In genomic region chr14:122068801-122069695, GRCm38 (mm10) we compare ENCODE assay signal across 18 mouse cellular contexts. TPM values are rescaled to one million over a fixed set of nuclear protein-coding genes. Genes with fewer than 3 reads are reported as not detected.
DNase-seq lines count a peak whose midpoint lies in the region; ATAC-seq and TF ChIP-seq lines count a peak whose summit lies in the region.
"Had no signal": no experiment of that assay in that cellular context is flagged by ENCODE, and none has a peak within 500 bp of the region (broad histone marks: within the 10 kb centered on the region; RNA-seq: fewer than 3 reads in every experiment).

No protein-coding gene starts in this region.

- intact Hi-C loops in heart, adult 2 months (cut with DNase I): loop anchor here (5.0 to 10.0 kb wide), 2 partner anchors 38 to 806 kb away; partner anchors contain the start of gene Tm9sf2
- intact Hi-C loops in left cerebral cortex, postnatal 25 days (cut with DNase I): no loop called here

- H3K36me3 ChIP-seq in kidney, adult 2 months (ENCODE audit: control insufficient read depth, insufficient read depth, low read length): no peaks in the 10 kb centered on the region
- H3K36me3 ChIP-seq in kidney, embryonic 15.5 days: no peaks in the 10 kb centered on the region
- no peaks in the 10 kb centered on the region for H3K36me3 ChIP-seq in CH12.LX (replicated peaks in 1 of 2; ENCODE audit: control insufficient read depth in 1 of 2, insufficient read depth in 1 of 2, low read length in 1 of 2)
- H3K36me3 ChIP-seq in heart, adult 2 months (ENCODE audit: control insufficient read depth, insufficient read depth, low read length): no peaks in the 10 kb centered on the region
- H3K36me3 ChIP-seq in kidney, postnatal 0 days (ENCODE audit: insufficient read depth, low read length): no peaks in the 10 kb centered on the region
- no peaks in the 10 kb centered on the region for H3K36me3 ChIP-seq in midbrain, embryonic 11.5 days (ENCODE audit: control insufficient read depth, insufficient read depth, low read length)
- H3K36me3 ChIP-seq: forebrain, embryonic 10.5 days; hindbrain, embryonic 15.5 days; limb, embryonic 13.5 days; midbrain, embryonic 13.5 days had no signal

- peaks cover 12% of the 10 kb centered on the region for H3K4me1 ChIP-seq in kidney, adult 2 months (ENCODE audit: control insufficient read depth, insufficient read depth, low read length)
- H3K4me1 ChIP-seq in kidney, embryonic 15.5 days: 0 out of 2 replicates have a peak, but pooled peaks cover 7% of the 10 kb centered on the region
- H3K4me1 ChIP-seq in CH12.LX (ENCODE audit: control insufficient read depth in 1 of 2, insufficient read depth in 2 of 2): peaks cover 41 to 95% of the 10 kb centered on the region in 2 experiments
- peaks cover 4% of the 10 kb centered on the region for H3K4me1 ChIP-seq in heart, adult 2 months (ENCODE audit: control insufficient read depth, insufficient read depth, low read length)
- H3K4me1 ChIP-seq in kidney, postnatal 0 days (replicated peaks; ENCODE audit: insufficient read depth, low read length): no peaks in the 10 kb centered on the region; the same call in 1 of the 2 replicates
- H3K4me1 ChIP-seq in midbrain, embryonic 11.5 days (ENCODE audit: control insufficient read depth, insufficient read depth, low read length): no peaks in the 10 kb centered on the region
- H3K4me1 ChIP-seq: hindbrain, embryonic 15.5 days; limb, embryonic 13.5 days; midbrain, embryonic 13.5 days had no signal

- H3K9me3 ChIP-seq in kidney, embryonic 15.5 days (replicated peaks): no peaks in the 10 kb centered on the region
- H3K9me3 ChIP-seq in CH12.LX (replicated peaks; ENCODE audit: low read length): peaks cover 4% of the 10 kb centered on the region
- H3K9me3 ChIP-seq in kidney, postnatal 0 days (replicated peaks; ENCODE audit: low read length): no peaks in the 10 kb centered on the region
- no peaks in the 10 kb centered on the region for H3K9me3 ChIP-seq in midbrain, embryonic 11.5 days (ENCODE audit: control insufficient read depth, low read length)
- H3K9me3 ChIP-seq: forebrain, embryonic 10.5 days; hindbrain, embryonic 15.5 days; limb, embryonic 13.5 days; midbrain, embryonic 13.5 days had no signal

- dilution Hi-C loops in CH12.LX (cut with MboI; ENCODE audit: extremely low pct_ligation_motif_present, extremely low pct_unique_long_range_greater_than_20kb, low sequenced_read_pairs): no loop called here

- no peak for TF ChIP-seq POLR2A in kidney, adult 2 months (IDR thresholded peaks at IDR 0.05; ENCODE audit: low read depth, low read length)
- no peak for TF ChIP-seq POLR2A in CH12.LX (IDR thresholded peaks at IDR 0.05; ENCODE audit: low read depth, low read length)
- TF ChIP-seq POLR2A in heart, adult 2 months (IDR thresholded peaks at IDR 0.05; ENCODE audit: insufficient read depth, low read depth, low read length): no peak

- peak overlapping the region; percentile 33; the same call in 1 of the 2 replicates for H3K27ac ChIP-seq in kidney, adult 2 months (ENCODE audit: insufficient read depth, low read depth, low read length)
- H3K27ac ChIP-seq in kidney, embryonic 15.5 days: no peak overlapping the region; the same call in 1 of the 2 replicates
- no peak overlapping the region for H3K27ac ChIP-seq in CH12.LX (ENCODE audit: insufficient read depth, low read depth)
- peak overlapping the region; percentile 28; the same call in 1 of the 2 replicates for H3K27ac ChIP-seq in heart, adult 2 months
- H3K27ac ChIP-seq in kidney, postnatal 0 days: no peak overlapping the region
- H3K27ac ChIP-seq in midbrain, embryonic 11.5 days (ENCODE audit: low read depth, low read length): no peak overlapping the region
- H3K27ac ChIP-seq: forebrain, embryonic 10.5 days; hindbrain, embryonic 15.5 days; limb, embryonic 13.5 days; midbrain, embryonic 13.5 days had no signal

- no peak overlapping the region for H3K4me2 ChIP-seq in kidney, embryonic 15.5 days
- H3K4me2 ChIP-seq in CH12.LX (ENCODE audit: insufficient read depth, low read depth, poor library complexity, severe bottlenecking): no peak overlapping the region
- no peak overlapping the region for H3K4me2 ChIP-seq in kidney, postnatal 0 days (ENCODE audit: low read length)
- no peak overlapping the region for H3K4me2 ChIP-seq in midbrain, embryonic 11.5 days
- H3K4me2 ChIP-seq: hindbrain, embryonic 15.5 days; limb, embryonic 13.5 days; midbrain, embryonic 13.5 days had no signal

- no peak for TF ChIP-seq CTCF in kidney, adult 2 months (conservative IDR thresholded peaks at IDR 0.05; ENCODE audit: insufficient read depth, insufficient read length, low read depth, low read length)
- TF ChIP-seq CTCF in CH12.LX (conservative IDR thresholded peaks at IDR 0.05 in 1 of 2, IDR thresholded peaks at IDR 0.05 in 1 of 2; ENCODE audit: low read depth in 2 of 2, low read length in 2 of 2): no peak
- peak; percentile 30; the same call in 1 of the 2 replicates for TF ChIP-seq CTCF in heart, adult 2 months (IDR thresholded peaks at IDR 0.05)
- no peak; the same call in 1 of the 2 replicates for TF ChIP-seq CTCF in kidney, postnatal 0 days (IDR thresholded peaks at IDR 0.05; ENCODE audit: low read depth)

- in situ Hi-C loops in CH12.LX (cut with MboI; ENCODE audit: low pct_ligation_motif_present, low pct_unique_long_range_greater_than_20kb, low sequenced_read_pairs): loop anchor here (10.0 kb wide), 1 partner anchor 106 kb away; no protein-coding TSS in a partner anchor

- no peak overlapping the region for H3K9ac ChIP-seq in kidney, embryonic 15.5 days
- H3K9ac ChIP-seq in CH12.LX (ENCODE audit: insufficient read depth, low read depth): no peak overlapping the region
- H3K9ac ChIP-seq in heart, adult 2 months (ENCODE audit: low read depth, low read length): no peak overlapping the region
- H3K9ac ChIP-seq in kidney, postnatal 0 days (ENCODE audit: low read depth, low read length): 0 out of 2 replicates have a peak overlapping the region, but pooled peaks have one; percentile 15
- no peak overlapping the region for H3K9ac ChIP-seq in midbrain, embryonic 11.5 days (ENCODE audit: low read length)
- H3K9ac ChIP-seq: hindbrain, embryonic 15.5 days; limb, embryonic 13.5 days; midbrain, embryonic 13.5 days had no signal

- peak; percentile 7; the same call in 1 of the 2 replicates for TF ChIP-seq RAD21 in CH12.LX (IDR thresholded peaks at IDR 0.05; ENCODE audit: low read depth, low read length)

- TF ChIP-seq EP300 in CH12.LX (IDR thresholded peaks at IDR 0.05; ENCODE audit: low read length): no peak
- no peak for TF ChIP-seq EP300 in heart, adult 2 months (IDR thresholded peaks at IDR 0.05; ENCODE audit: insufficient read depth, low read depth, low read length)

- no peak overlapping the region for H3K4me3 ChIP-seq in kidney, adult 2 months (ENCODE audit: insufficient read depth, low read depth, low read length)
- no peak overlapping the region for H3K4me3 ChIP-seq in kidney, embryonic 15.5 days (replicated peaks)
- H3K4me3 ChIP-seq in CH12.LX (replicated peaks in 1 of 3; ENCODE audit: low read depth in 2 of 3, low read length in 2 of 3, poor library complexity in 1 of 3): no peak overlapping the region
- no peak overlapping the region for H3K4me3 ChIP-seq in heart, adult 2 months
- H3K4me3 ChIP-seq in kidney, postnatal 0 days (replicated peaks; ENCODE audit: low read depth, low read length): no peak overlapping the region
- H3K4me3 ChIP-seq in midbrain, embryonic 11.5 days (ENCODE audit: low read depth, low read length): no peak overlapping the region
- H3K4me3 ChIP-seq: forebrain, embryonic 10.5 days; hindbrain, embryonic 15.5 days; limb, embryonic 13.5 days; midbrain, embryonic 13.5 days had no signal

- H3K79me2 ChIP-seq in CH12.LX (replicated peaks; ENCODE audit: control insufficient read depth, extremely low read depth, insufficient read depth, poor library complexity, severe bottlenecking): no peaks in the 10 kb centered on the region
- no peaks in the 10 kb centered on the region for H3K79me2 ChIP-seq in heart, adult 2 months (replicated peaks; ENCODE audit: control insufficient read depth, insufficient read depth, low read length)

- ATAC-seq in kidney, embryonic 15.5 days (replicated peaks; ENCODE audit: low FRiP score): no peak
- ATAC-seq in kidney, postnatal 0 days (replicated peaks; ENCODE audit: low FRiP score, low read depth): no peak
- ATAC-seq in midbrain, embryonic 11.5 days (ENCODE audit: low FRiP score): no peak
- ATAC-seq: midbrain, embryonic 13.5 days had no signal

- H3K27me3 ChIP-seq in kidney, adult 2 months (replicated peaks; ENCODE audit: control insufficient read depth, insufficient read depth, low read length): no peaks in the 10 kb centered on the region
- no peaks in the 10 kb centered on the region for H3K27me3 ChIP-seq in kidney, embryonic 15.5 days
- H3K27me3 ChIP-seq in CH12.LX (replicated peaks): no peaks in the 10 kb centered on the region
- no peaks in the 10 kb centered on the region for H3K27me3 ChIP-seq in heart, adult 2 months (ENCODE audit: control insufficient read depth, insufficient read depth, low read length)
- H3K27me3 ChIP-seq in kidney, postnatal 0 days (ENCODE audit: insufficient read depth, low read length): no peaks in the 10 kb centered on the region
- H3K27me3 ChIP-seq in midbrain, embryonic 11.5 days (ENCODE audit: control insufficient read depth, insufficient read depth, low read length): no peaks in the 10 kb centered on the region
- H3K27me3 ChIP-seq: hindbrain, embryonic 15.5 days; midbrain, embryonic 13.5 days had no signal

- DNase-seq in kidney, adult 2 months: peak; percentile 8
- DNase-seq in CH12.LX (ENCODE audit: extremely low read depth): no peak
- peak in 1 of 2 experiments; percentile 35 for DNase-seq in heart, adult 2 months
- peak; percentile 82 for DNase-seq in kidney, postnatal 0 days (ENCODE audit: low spot score)
- DNase-seq in left cerebral cortex, postnatal 25 days (ENCODE audit: low spot score in 2 of 2): no peak
- no peak for DNase-seq in midbrain, embryonic 11.5 days (ENCODE audit: low spot score, missing footprints)
- DNase-seq in frontal cortex, postnatal 14 days (ENCODE audit: low spot score in 2 of 2): no peak
- DNase-seq: adrenal gland, postnatal 10 days; cerebellum, adult 2 months; layer of hippocampus, adult 9-11 months; thymus, adult 18-20 months had no signal

- WGBS in kidney, adult 2 months: 65% methylated on average over 11 of the region's 11 CpGs
- 52% methylated on average over 11 of the region's 11 CpGs for WGBS in kidney, embryonic 15.5 days
- WGBS in heart, adult 2 months: 24% methylated on average over 11 of the region's 11 CpGs
- WGBS in kidney, postnatal 0 days: 54% methylated on average over 11 of the region's 11 CpGs
- 64% methylated on average over 11 of the region's 11 CpGs for WGBS in midbrain, embryonic 11.5 days

RNA-seq across cellular contexts. Expression of gene Timm8a2, which starts 34.6 kb away (rescaled TPM):
- polyA plus RNA-seq in kidney, adult 2 months (2012; rRNA removed): 0.18 TPM in 1 of 2 replicates, not detected in the other
- polyA plus RNA-seq in kidney, embryonic 15.5 days (2015; fragmentation: Nextera tagmentation; extraction: Ambion mirVana): not detected in 2 replicates
- not detected in 2 replicates for total RNA-seq in CH12.LX (2012; rRNA removed)
- not detected in 2 replicates for total RNA-seq in CH12.LX (2014; rRNA removed)
- polyA plus RNA-seq in CH12.LX (2012; ENCODE audit: insufficient read length, low read depth): not detected in 2 replicates
- not detected for total RNA-seq in heart, adult 2 months (2021)
- polyA plus RNA-seq in heart, adult 2 months (2012; rRNA removed): 0.32 TPM in 1 of 2 replicates, not detected in the other
- polyA plus RNA-seq in kidney, postnatal 0 days (2015; fragmentation: Nextera tagmentation; extraction: Ambion mirVana): 0.15 TPM in 1 of 2 replicates, not detected in the other
- not detected for total RNA-seq in left cerebral cortex, postnatal 25 days (2021)
- polyA plus RNA-seq in midbrain, embryonic 11.5 days (2014; fragmentation: Nextera tagmentation; extraction: Ambion mirVana): 0.18 TPM in 1 of 2 replicates, not detected in the other
- total RNA-seq: gastrocnemius, adult 8-10 months had no signal
- polyA plus RNA-seq: forebrain, embryonic 10.5 days; hindbrain, embryonic 15.5 days; limb, embryonic 13.5 days; midbrain, embryonic 13.5 days; neural tube, embryonic 14.5 days had no signal

RNA-seq across cellular contexts. Expression of gene Tm9sf2, which starts 37.8 kb away (rescaled TPM):
- 136 and 197 TPM in 2 replicates for polyA plus RNA-seq in kidney, adult 2 months (2012; rRNA removed)
- polyA plus RNA-seq in kidney, embryonic 15.5 days (2015; fragmentation: Nextera tagmentation; extraction: Ambion mirVana): 180 and 192 TPM in 2 replicates
- total RNA-seq in CH12.LX (2012; rRNA removed) (49.2 and 59.6 TPM in 2 replicates), CH12.LX (2014; rRNA removed) (108 and 119 TPM in 2 replicates)
- polyA plus RNA-seq in CH12.LX (2012; ENCODE audit: insufficient read length, low read depth): 73.1 and 85.5 TPM in 2 replicates
- 100 to 1,000 TPM; 121 to 143 TPM for total RNA-seq in heart, adult 2 months (2021)
- polyA plus RNA-seq in heart, adult 2 months (2012; rRNA removed): 71.0 and 146 TPM in 2 replicates
- 221 and 232 TPM in 2 replicates for polyA plus RNA-seq in kidney, postnatal 0 days (2015; fragmentation: Nextera tagmentation; extraction: Ambion mirVana)
- total RNA-seq in left cerebral cortex, postnatal 25 days (2021): 100 to 1,000 TPM; 107 to 112 TPM
- 135 and 153 TPM in 2 replicates for polyA plus RNA-seq in midbrain, embryonic 11.5 days (2014; fragmentation: Nextera tagmentation; extraction: Ambion mirVana)

Comparison
In these comparisons a context has a peak if more than half of its experiments do, and no peak if none do; other contexts are left out.
1. H3K27ac ChIP-seq: peak in kidney, adult 2 months (single experiment) and heart, adult 2 months (single experiment); none in kidney, embryonic 15.5 days (single experiment), CH12.LX (single experiment), kidney, postnatal 0 days (single experiment) and midbrain, embryonic 11.5 days (single experiment).
2. DNase-seq: peak in kidney, adult 2 months (single experiment) and kidney, postnatal 0 days (single experiment); none in CH12.LX (single experiment), left cerebral cortex, postnatal 25 days (0 of 2), midbrain, embryonic 11.5 days (single experiment) and frontal cortex, postnatal 14 days (0 of 2).